Mouse (Mus musculus) hindbrain, postnatal 0 days (tissue): ENCODE data around the gene Diras1. TPM values are rescaled to one million over a fixed set of nuclear protein-coding genes. Genes with fewer than 3 reads are reported as not detected.
"Not testable (repeated sequence)": the region's sequence is repeated elsewhere in the genome, so short reads cannot be mapped to it uniquely, and the experiment has no call there.

Source experiments
- ATAC-seq: fragments of 200-750 bp; cut with Nextera tagmentation; 2 replicates; pipeline ENCODE4 v1.8.0; 2017; ENCODE audit warnings: mild to moderate bottlenecking, moderate TSS enrichment, moderate library complexity
- DNase-seq: peaks from one replicate; pipeline ENCODE4 v3.0.0-alpha.2; 2015; ENCODE audit warnings: low spot score
- H3K27ac ChIP-seq: fragments of 300-500 bp; sonication (generic); 2 replicates; pipeline ENCODE4 v1.5.1; 2014; ENCODE audit warnings: mild to moderate bottlenecking
- H3K27me3 ChIP-seq: fragments of 300-500 bp; sonication (generic); 2 replicates; pipeline ENCODE4 v1.6.1; 2014; ENCODE audit warnings: low read length, mixed read lengths; ENCODE audit not compliant: insufficient read depth
- H3K36me3 ChIP-seq: fragments of 300-500 bp; sonication (generic); 2 replicates; pipeline ENCODE4 v1.6.1; 2014; ENCODE audit warnings: low read length, mixed read lengths; ENCODE audit not compliant: insufficient read depth
- H3K4me1 ChIP-seq: fragments of 300-500 bp; sonication (generic); 2 replicates; pipeline ENCODE4 v1.6.1; 2014; ENCODE audit warnings: antibody characterized with exemption, low read length, mixed read lengths; ENCODE audit not compliant: insufficient read depth
- H3K4me2 ChIP-seq: fragments of 300-500 bp; sonication (generic); 2 replicates; pipeline ENCODE4 v1.6.1; 2014; ENCODE audit warnings: low read depth, mild to moderate bottlenecking, low read length, moderate library complexity, mixed read lengths
- H3K4me3 ChIP-seq: fragments of 300-500 bp; sonication (generic); 2 replicates; pipeline ENCODE4 v1.5.1; 2014; ENCODE audit warnings: low read length
- H3K9ac ChIP-seq: fragments of 300-500 bp; sonication (generic); replicated peaks from 2 replicates; pipeline ENCODE4 v1.6.1; 2014; ENCODE audit warnings: mild to moderate bottlenecking, low read length, moderate library complexity, mixed read lengths
- H3K9me3 ChIP-seq: fragments of 300-500 bp; sonication (generic); 2 replicates; pipeline ENCODE4 v1.6.1; 2016; ENCODE audit warnings: low read length, mixed read lengths
- CTCF ChIP-seq: IDR thresholded peaks from 2 replicates; pipeline ENCODE4 v1.5.1; 2016; ENCODE audit warnings: antibody characterized with exemption, control low read depth, low read depth
- WGBS: fragments of 180-500 bp; shearing (Covaris S2); extraction: QIAGEN DNeasy Blood & Tissue Kit; methylation state at CpG from one replicate; pipeline ENCODE4 v1.1.7; 2014; 5-methylcytosine and 5-hydroxymethylcytosine counted together
- polyA plus RNA-seq: library from polyadenylated mRNA; unstranded; fragments of >200 nt; fragmentation: Nextera tagmentation; extraction: Ambion mirVana; gene quantifications from 2 replicates; pipeline ENCODE4 v1.2.1, GENCODE M21; 2015
- total RNA-seq: library from RNA; depleted of rRNA; stranded (reverse); fragments of >200 nt; gene quantifications from 2 replicates; pipeline ENCODE4 v1.2.3, GENCODE M21; 2014

Diras1 gene
- total and polyA plus RNA-seq, 2 experiments from 2014 or later = 78.7 to 106 TPM

GRCm38 (mm10) chr10:81051133-81051532 is 25.7 kb upstream of the Diras1 start:
- ATAC-seq = no peak
- no peaks in the 10 kb centered on the region for H3K4me1 ChIP-seq
- no peaks in the 10 kb centered on the region for H3K27me3 ChIP-seq
- H3K4me3 ChIP-seq = no peak overlapping the region
- H3K9ac ChIP-seq = no peak overlapping the region
- peaks cover 61% of the 10 kb centered on the region for H3K36me3 ChIP-seq
- H3K27ac ChIP-seq = no peak overlapping the region
- no peak for DNase-seq
- no peaks in the 10 kb centered on the region for H3K9me3 ChIP-seq
- no peak overlapping the region for H3K4me2 ChIP-seq
- WGBS = 92% methylated on average over 6 of the region's 6 CpGs
- no peak for TF ChIP-seq CTCF

- Histone ChIP-seq H3K27me3 (no peaks in the 10 kb centered on the region), H3K4me2 (no peak overlapping the region), H3K4me1 (no peaks in the 10 kb centered on the region), H3K36me3 (peaks cover 66% of the 10 kb centered on the region), H3K9me3 (no peaks in the 10 kb centered on the region), H3K9ac (no peak overlapping the region), H3K4me3 (no peak overlapping the region), H3K27ac (no peak overlapping the region)
- ATAC-seq (no peak), DNase-seq (peak; percentile 38)
- 90% methylated on average over 4 of the region's 4 CpGs for WGBS
- TF ChIP-seq CTCF = peak; percentile 49
Observed at GRCm38 (mm10) chr10:81050645-81051044, 25.2 kb upstream of the Diras1 start.

DNA sequence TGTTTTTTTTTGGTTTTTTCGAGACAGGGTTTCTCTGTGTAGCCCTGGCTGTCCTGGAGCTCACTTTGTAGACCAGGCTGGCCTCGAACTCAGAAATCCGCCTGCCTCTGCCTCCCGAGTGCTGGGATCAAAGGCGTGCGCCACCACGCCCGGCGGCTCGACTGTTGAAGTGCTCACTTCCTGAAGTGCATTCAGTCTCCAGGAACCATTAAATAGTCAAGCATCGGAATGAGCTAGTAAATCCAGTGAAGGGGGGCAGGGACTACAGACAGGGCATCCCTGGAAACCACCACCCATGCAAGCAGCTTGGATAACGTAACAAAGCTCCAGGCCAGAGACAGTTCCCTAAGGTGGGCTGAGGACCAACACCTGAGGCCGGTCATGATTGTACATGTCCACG is 19.8 kb upstream of the Diras1 start:
- H3K9me3 ChIP-seq, H3K27me3 ChIP-seq, H3K4me2 ChIP-seq, H3K4me1 ChIP-seq, ATAC-seq, H3K27ac ChIP-seq, H3K4me3 ChIP-seq, DNase-seq, H3K9ac ChIP-seq: not testable (repeated sequence)
- 94% methylated on average over 14 of the region's 14 CpGs for WGBS
- peaks cover 63% of the 10 kb centered on the region for H3K36me3 ChIP-seq

DNA sequence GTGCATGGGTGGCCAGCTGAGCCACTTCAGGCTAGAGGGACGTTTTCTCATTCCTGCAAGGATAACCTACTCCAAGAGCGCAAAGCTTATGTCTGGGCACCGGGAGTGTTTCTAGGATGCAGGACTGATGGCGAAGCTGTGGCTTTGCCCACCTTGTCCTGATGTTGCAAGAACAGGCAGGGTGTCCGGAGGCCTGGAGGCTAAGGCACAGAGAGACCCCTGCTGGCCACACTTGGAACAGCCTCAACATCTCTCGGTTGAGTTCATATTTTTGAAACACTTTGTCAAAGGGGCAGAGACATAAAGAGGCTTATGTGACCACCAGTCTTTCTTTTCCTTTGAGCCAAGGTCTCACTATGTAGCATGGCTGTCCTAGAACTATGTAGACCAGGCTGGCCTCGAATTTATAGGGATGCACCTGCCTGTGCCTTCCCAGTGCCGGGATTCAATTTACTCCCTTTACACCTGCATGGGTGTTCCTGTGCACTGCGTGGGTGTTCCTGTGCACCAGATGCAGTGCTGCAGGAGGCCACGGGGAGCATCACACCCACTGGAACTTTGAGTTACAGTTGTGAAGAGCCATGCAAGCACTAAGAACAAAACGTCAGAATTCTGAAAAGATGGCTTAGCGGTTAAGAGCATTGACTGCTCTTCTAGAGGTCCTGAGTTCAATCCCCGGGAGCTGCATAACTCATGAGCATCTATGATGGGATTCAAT is 16.2 kb upstream of the Diras1 start:
- Histone ChIP-seq H3K4me1 (no peaks in the 10 kb centered on the region), H3K27ac (no peak overlapping the region), H3K4me3 (no peak overlapping the region), H3K36me3 (peaks cover 28% of the 10 kb centered on the region), H3K9me3 (no peaks in the 10 kb centered on the region), H3K4me2 (no peak overlapping the region), H3K9ac (no peak overlapping the region), H3K27me3 (no peaks in the 10 kb centered on the region)
- DNase-seq (peak; percentile 83), ATAC-seq (no peak)
- peak; percentile 92 for TF ChIP-seq CTCF
- 30% methylated on average over 13 of the region's 13 CpGs for WGBS

GRCm38 (mm10) chr10:81036988-81037580 is 11.6 kb upstream of the Diras1 start, which contains the start of gene Slc39a3:
Gene Slc39a3 (minus strand): TSS chr10:81037426.
- peak; percentile 99 for DNase-seq
- WGBS = under 1% methylated on average over 35 of the region's 35 CpGs

GRCm38 (mm10) chr10:81036251-81036650 is 10.8 kb upstream of the Diras1 start:
- Histone ChIP-seq H3K9ac (no peak overlapping the region), H3K27me3 (no peaks in the 10 kb centered on the region), H3K27ac (no peak overlapping the region), H3K4me1 (no peaks in the 10 kb centered on the region), H3K4me3 (no peak overlapping the region), H3K36me3 (peaks cover 5% of the 10 kb centered on the region), H3K4me2 (no peak overlapping the region; the same call in 1 of the 2 replicates), H3K9me3 (no peaks in the 10 kb centered on the region)
- TF ChIP-seq CTCF = no peak; the same call in 1 of the 2 replicates
- 74% methylated on average over 6 of the region's 7 CpGs for WGBS
- ATAC-seq (no peak), DNase-seq (peak; percentile 56)

More at GRCm38 (mm10) chr10:81036988-81037580, 11.6 kb upstream of the Diras1 start, which contains the start of gene Slc39a3:
- Histone ChIP-seq H3K9me3 (no peaks in the 10 kb centered on the region), H3K4me1 (no peaks in the 10 kb centered on the region), H3K4me2 (peak within 1 kb of the TSS; percentile 54), H3K36me3 (no peaks in the 10 kb centered on the region; the same call in 1 of the 2 replicates), H3K27me3 (no peaks in the 10 kb centered on the region), H3K4me3 (peak within 1 kb of the TSS; percentile 62), H3K27ac (peak within 1 kb of the TSS; percentile 32; the same call in 1 of the 2 replicates), H3K9ac (peak within 1 kb of the TSS; percentile 59)
- TF ChIP-seq CTCF = no peak
- peak; percentile 100 for ATAC-seq

DNA sequence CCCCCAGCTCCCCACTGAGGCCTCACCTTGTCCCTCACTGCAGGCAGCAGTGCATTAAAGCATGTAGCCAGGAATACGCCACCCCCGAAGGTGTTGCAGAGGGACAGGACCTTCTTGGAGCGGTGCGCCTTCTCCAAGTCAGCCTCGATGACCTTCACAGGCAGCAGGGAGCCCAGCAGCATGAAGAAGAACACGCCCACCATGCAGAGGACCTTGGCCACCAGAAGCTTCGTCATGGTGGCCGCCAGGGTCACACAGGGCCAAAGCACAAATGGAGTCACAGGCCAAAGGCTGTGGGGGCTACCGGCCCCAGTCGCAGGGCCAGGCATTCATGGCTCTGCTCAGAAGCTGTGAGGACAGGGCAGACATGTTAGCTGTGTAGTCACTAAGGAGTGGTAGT is 8.1 kb upstream of the Diras1 start:
- WGBS = 77% methylated on average over 10 of the region's 10 CpGs
- DNase-seq = no peak

More for the DNA sequence above, 8.1 kb upstream of the Diras1 start:
- Histone ChIP-seq H3K36me3 (peaks cover 10% of the 10 kb centered on the region), H3K9ac (no peak overlapping the region), H3K27me3 (no peaks in the 10 kb centered on the region), H3K27ac (no peak overlapping the region), H3K4me1 (no peaks in the 10 kb centered on the region), H3K9me3 (no peaks in the 10 kb centered on the region), H3K4me2 (no peak overlapping the region), H3K4me3 (no peak overlapping the region)
- no peak for TF ChIP-seq CTCF
- no peak for ATAC-seq
